Mouse (Mus musculus): ENCODE results near the gene Rcn3. TPM values are rescaled to one million over a fixed set of nuclear protein-coding genes. Genes with fewer than 3 reads are reported as not detected.

Gene Rcn3
- polyA plus RNA-seq, 1 experiment = 123 TPM

Other genes with a start within 250 kb of the Rcn3 start
- gene Akt1s1, start 243.2 kb downstream of the Rcn3 start, polyA plus RNA-seq (2012; fragmentation: generic; extraction: Trizol) = 200 TPM
- gene Tbc1d17, start 243.1 kb downstream of the Rcn3 start, polyA plus RNA-seq (2012; fragmentation: generic; extraction: Trizol) = 53.8 TPM
- gene Pnkp, start 235.1 kb downstream of the Rcn3 start, polyA plus RNA-seq (2012; fragmentation: generic; extraction: Trizol) = 47.9 TPM
- 298 TPM for gene Ptov1, start 222.4 kb downstream of the Rcn3 start, polyA plus RNA-seq (2012; fragmentation: generic; extraction: Trizol)
- gene Med25, start 199.5 kb downstream of the Rcn3 start, polyA plus RNA-seq (2012; fragmentation: generic; extraction: Trizol) = 57.4 TPM
- gene Fuz, start 196.1 kb downstream of the Rcn3 start, polyA plus RNA-seq (2012; fragmentation: generic; extraction: Trizol) = 11.6 TPM
- gene Ap2a1, start 162.7 kb downstream of the Rcn3 start, polyA plus RNA-seq (2012; fragmentation: generic; extraction: Trizol) = 125 TPM
- gene Tsks, start 149.0 kb downstream of the Rcn3 start, polyA plus RNA-seq (2012; fragmentation: generic; extraction: Trizol) = not detected
- gene Cpt1c, start 117.4 kb downstream of the Rcn3 start, polyA plus RNA-seq (2012; fragmentation: generic; extraction: Trizol) = 2.7 TPM
- 729 TPM for gene Prmt1, start 105.7 kb downstream of the Rcn3 start, polyA plus RNA-seq (2012; fragmentation: generic; extraction: Trizol)
- 45.1 TPM for gene Irf3, start 94.6 kb downstream of the Rcn3 start, polyA plus RNA-seq (2012; fragmentation: generic; extraction: Trizol)
- gene Bcl2l12, start 93.5 kb downstream of the Rcn3 start, polyA plus RNA-seq (2012; fragmentation: generic; extraction: Trizol) = 13.3 TPM
- gene Scaf1, start 75.9 kb downstream of the Rcn3 start, polyA plus RNA-seq (2012; fragmentation: generic; extraction: Trizol) = 56.7 TPM
- 127 TPM for gene Rras, start 74.3 kb downstream of the Rcn3 start, polyA plus RNA-seq (2012; fragmentation: generic; extraction: Trizol)
- gene Prr12, start 39.3 kb downstream of the Rcn3 start, polyA plus RNA-seq (2012; fragmentation: generic; extraction: Trizol) = 10.2 TPM
- 66.1 TPM for gene Nosip, start 29.8 kb downstream of the Rcn3 start, polyA plus RNA-seq (2012; fragmentation: generic; extraction: Trizol)
- 12.9 TPM for gene Prrg2, start 29.5 kb downstream of the Rcn3 start, polyA plus RNA-seq (2012; fragmentation: generic; extraction: Trizol)
- gene Fcgrt, start 11.6 kb upstream of the Rcn3 start, polyA plus RNA-seq (2012; fragmentation: generic; extraction: Trizol) = 67.2 TPM
- 2,217 TPM for gene Rps11, start 32.2 kb upstream of the Rcn3 start, polyA plus RNA-seq (2012; fragmentation: generic; extraction: Trizol)
- 6,110 TPM for gene Rpl13a, start 36.5 kb upstream of the Rcn3 start, polyA plus RNA-seq (2012; fragmentation: generic; extraction: Trizol)
- 3.6 TPM for gene Gm45713, start 44.0 kb upstream of the Rcn3 start, polyA plus RNA-seq (2012; fragmentation: generic; extraction: Trizol)
- 7.2 TPM for gene Flt3l, start 44.2 kb upstream of the Rcn3 start, polyA plus RNA-seq (2012; fragmentation: generic; extraction: Trizol)
- 81.9 TPM for gene Pih1d1, start 62.1 kb upstream of the Rcn3 start, polyA plus RNA-seq (2012; fragmentation: generic; extraction: Trizol)
- 29.0 TPM for gene Aldh16a1, start 62.4 kb upstream of the Rcn3 start, polyA plus RNA-seq (2012; fragmentation: generic; extraction: Trizol)
- 3.6 TPM for gene Slc17a7, start 71.7 kb upstream of the Rcn3 start, polyA plus RNA-seq (2012; fragmentation: generic; extraction: Trizol)
- 0.04 TPM for gene Gfy, start 87.3 kb upstream of the Rcn3 start, polyA plus RNA-seq (2012; fragmentation: generic; extraction: Trizol)
- gene Pth2, start 88.8 kb upstream of the Rcn3 start, polyA plus RNA-seq (2012; fragmentation: generic; extraction: Trizol) = not detected
- 2.2 TPM for gene Ccdc155, start 112.7 kb upstream of the Rcn3 start, polyA plus RNA-seq (2012; fragmentation: generic; extraction: Trizol)
- 0.08 TPM for gene Dkkl1, start 119.9 kb upstream of the Rcn3 start, polyA plus RNA-seq (2012; fragmentation: generic; extraction: Trizol)
- 93.3 TPM for gene Tead2, start 123.5 kb upstream of the Rcn3 start, polyA plus RNA-seq (2012; fragmentation: generic; extraction: Trizol)
- gene Cd37, start 146.9 kb upstream of the Rcn3 start, polyA plus RNA-seq (2012; fragmentation: generic; extraction: Trizol) = 0.18 TPM
- not detected for gene Slc6a16, start 148.9 kb upstream of the Rcn3 start, polyA plus RNA-seq (2012; fragmentation: generic; extraction: Trizol)
- gene Slc6a21, start 185.3 kb upstream of the Rcn3 start, polyA plus RNA-seq (2012; fragmentation: generic; extraction: Trizol) = not detected
- gene Trpm4, start 241.6 kb upstream of the Rcn3 start, polyA plus RNA-seq (2012; fragmentation: generic; extraction: Trizol) = 27.3 TPM
- gene Hrc, start 243.1 kb upstream of the Rcn3 start, polyA plus RNA-seq (2012; fragmentation: generic; extraction: Trizol) = 173 TPM

Data from myocyte (in vitro differentiated cells).